Mouse (Mus musculus): ENCODE results near the gene Enthd1. TPM values are rescaled to one million over a fixed set of nuclear protein-coding genes. Genes with fewer than 3 reads are reported as not detected.
"Not testable (repeated sequence)": the region's sequence is repeated elsewhere in the genome, so short reads cannot be mapped to it uniquely, and the experiment has no call there.

The Enthd1 gene
- polyA plus RNA-seq, 1 experiment, result not detected

DNA sequence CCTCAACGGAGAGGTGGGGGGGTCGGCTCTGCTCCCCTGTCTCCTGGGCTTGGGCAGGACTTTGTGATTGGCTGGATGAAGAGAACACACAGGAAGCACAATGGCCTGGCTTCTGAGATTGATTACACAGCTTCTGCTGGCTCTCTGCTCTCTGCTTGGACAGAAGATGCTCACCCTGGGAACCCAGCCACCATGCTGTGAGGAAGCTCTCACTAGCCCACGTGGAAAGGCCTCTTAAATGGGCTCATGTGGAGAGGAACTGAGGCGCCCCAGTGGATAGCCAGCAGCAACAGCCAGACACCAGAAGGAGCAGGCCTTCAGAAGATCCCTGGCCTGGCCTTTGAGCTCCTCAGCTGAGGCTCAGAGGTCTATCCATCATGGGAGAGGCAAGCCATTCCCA, 59.9 kb downstream of the Enthd1 start:
- peaks cover 5% of the 10 kb centered on the region for H3K27me3 ChIP-seq (ENCODE audit: control insufficient read depth)
- H3K4me1 ChIP-seq (ENCODE audit: control insufficient read depth), result no peaks in the 10 kb centered on the region
- no peak overlapping the region for H3K4me3 ChIP-seq (replicated peaks)
- TF ChIP-seq TAL1 (IDR thresholded peaks at IDR 0.05; ENCODE audit: low read length) (no peak), GATA1 (IDR thresholded peaks at IDR 0.05; ENCODE audit: low read length) (no peak)
- no peaks in the 10 kb centered on the region for H3K9me3 ChIP-seq (ENCODE audit: control insufficient read depth, low read length)
- H3K36me3 ChIP-seq (ENCODE audit: control insufficient read depth), result no peaks in the 10 kb centered on the region

DNA sequence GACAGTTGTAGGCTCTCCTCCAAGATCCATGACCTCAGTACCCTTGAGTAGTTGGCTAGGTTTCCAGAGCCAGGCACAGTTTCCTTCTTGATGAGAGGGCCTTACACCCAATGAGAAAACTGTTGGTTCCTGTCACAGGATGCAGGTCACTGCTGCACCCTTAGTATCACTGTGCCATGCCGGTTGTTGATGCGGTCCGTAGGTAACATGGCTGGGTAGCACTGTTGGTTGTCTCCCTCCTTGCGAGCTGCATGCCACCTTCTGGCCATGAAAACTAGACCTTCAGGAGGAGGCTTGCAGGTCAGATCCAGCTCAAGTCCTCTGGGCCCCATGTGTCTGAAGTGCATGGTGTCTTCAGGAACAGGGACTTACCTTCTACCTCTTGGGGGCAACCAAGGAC, 61.8 kb downstream of the Enthd1 start:
- H3K9me3 ChIP-seq (ENCODE audit: control insufficient read depth, low read length); H3K36me3 ChIP-seq (ENCODE audit: control insufficient read depth); H3K27me3 ChIP-seq (ENCODE audit: control insufficient read depth); H3K4me3 ChIP-seq (replicated peaks); H3K4me1 ChIP-seq (ENCODE audit: control insufficient read depth): not testable (repeated sequence)

DNA sequence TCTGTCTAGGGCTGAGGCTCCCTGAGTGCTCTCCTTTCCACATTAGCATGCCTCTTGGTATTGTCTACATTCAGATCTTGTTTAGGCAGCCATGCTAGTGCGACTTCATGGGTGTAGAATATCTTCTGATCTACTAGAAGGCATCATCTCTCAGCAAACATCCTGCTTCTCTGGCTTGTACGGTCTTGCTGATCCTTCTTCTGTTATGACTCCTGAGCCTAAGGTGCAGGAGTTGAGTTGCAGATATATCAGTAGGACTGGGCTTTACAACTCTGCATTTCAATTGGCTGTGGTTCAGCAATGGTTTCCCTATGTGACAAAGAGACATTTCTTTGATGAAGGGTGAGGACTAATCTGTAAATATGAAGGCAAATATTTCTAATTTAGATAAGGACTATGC, 62.2 kb downstream of the Enthd1 start:
- no peak overlapping the region for H3K4me3 ChIP-seq (replicated peaks)
- TF ChIP-seq TAL1 (IDR thresholded peaks at IDR 0.05; ENCODE audit: low read length), result no peak
- no peaks in the 10 kb centered on the region for H3K4me1 ChIP-seq (ENCODE audit: control insufficient read depth)
- no peaks in the 10 kb centered on the region for H3K9me3 ChIP-seq (ENCODE audit: control insufficient read depth, low read length)
- H3K27me3 ChIP-seq (ENCODE audit: control insufficient read depth), result peaks cover 7% of the 10 kb centered on the region
- H3K36me3 ChIP-seq (ENCODE audit: control insufficient read depth), result no peaks in the 10 kb centered on the region

DNA sequence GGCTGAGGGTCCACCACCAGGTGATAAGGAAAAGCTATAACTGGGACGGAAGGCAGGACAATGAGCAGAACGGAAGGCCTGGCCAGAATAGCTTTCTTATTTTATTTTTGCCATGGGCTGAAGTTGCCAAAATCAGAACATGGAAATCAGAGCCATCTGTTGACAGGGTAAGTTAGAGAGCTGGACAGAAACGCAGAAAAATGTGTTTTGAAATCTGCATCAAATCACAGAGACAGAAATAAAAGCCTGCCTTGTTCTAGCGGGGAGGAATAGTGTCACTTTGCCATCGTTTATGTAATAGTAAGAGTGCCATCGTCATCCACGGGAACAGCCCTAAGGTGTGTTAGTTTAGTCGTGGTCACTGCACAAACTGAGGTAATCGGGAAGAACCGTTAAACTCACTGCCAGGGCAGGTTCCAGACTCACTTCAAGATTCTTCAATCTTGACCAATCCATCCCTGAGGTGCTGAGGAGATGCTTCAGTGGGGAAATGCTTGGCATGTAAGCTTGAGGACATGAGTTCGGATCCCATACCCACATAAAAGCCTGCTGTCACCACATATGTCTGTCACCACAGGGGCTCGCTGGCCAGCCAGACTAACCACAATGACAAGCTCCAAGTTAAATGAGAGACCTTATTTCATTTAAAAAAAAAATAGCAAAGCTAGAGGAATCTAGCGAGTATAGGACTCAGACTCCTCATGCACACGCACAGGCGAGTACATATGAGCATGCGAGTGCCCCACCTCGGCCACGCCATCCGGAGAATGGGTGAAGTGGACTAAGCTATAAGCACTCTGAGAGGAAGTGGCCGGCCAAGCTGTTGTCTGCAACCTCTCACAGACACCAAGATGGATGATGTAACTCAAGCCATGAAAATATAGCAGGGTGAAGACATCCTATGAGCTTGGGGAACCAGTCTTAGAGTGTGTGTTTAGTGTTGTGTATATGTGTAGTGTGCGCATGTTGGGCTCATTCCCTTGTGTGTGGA, 63.6 kb downstream of the Enthd1 start:
- H3K4me3 ChIP-seq (replicated peaks), result no peak overlapping the region
- H3K36me3 ChIP-seq (ENCODE audit: control insufficient read depth), result no peaks in the 10 kb centered on the region
- no peak for TF ChIP-seq TAL1 (IDR thresholded peaks at IDR 0.05; ENCODE audit: low read length)
- TF ChIP-seq GATA1 (IDR thresholded peaks at IDR 0.05; ENCODE audit: low read length), result no peak
- peaks cover 4% of the 10 kb centered on the region for H3K27me3 ChIP-seq (ENCODE audit: control insufficient read depth)
- H3K9me3 ChIP-seq (ENCODE audit: control insufficient read depth, low read length), result no peaks in the 10 kb centered on the region
- no peaks in the 10 kb centered on the region for H3K4me1 ChIP-seq (ENCODE audit: control insufficient read depth)

DNA sequence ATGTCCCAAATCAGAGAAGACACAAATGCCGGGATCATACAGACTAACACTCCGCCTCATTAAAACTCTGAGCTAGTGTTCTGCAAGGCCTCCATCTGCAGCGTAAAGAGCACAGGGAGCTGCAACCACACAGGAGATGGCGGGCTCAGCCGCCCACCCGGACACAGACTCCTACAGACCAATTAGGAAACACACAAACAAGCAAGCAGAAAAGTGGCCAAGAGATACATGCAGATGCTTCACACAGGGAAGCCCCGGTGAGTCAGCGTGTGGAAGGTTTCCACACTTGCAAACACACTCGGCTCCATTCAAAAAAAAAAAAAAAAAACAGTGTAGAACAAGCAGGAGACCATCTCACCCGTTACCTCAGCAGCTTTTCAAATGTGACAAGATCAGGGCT, 64.5 kb downstream of the Enthd1 start:
- Histone ChIP-seq H3K4me3 (replicated peaks) (no peak overlapping the region), H3K9me3 (ENCODE audit: control insufficient read depth, low read length) (no peaks in the 10 kb centered on the region), H3K36me3 (ENCODE audit: control insufficient read depth) (no peaks in the 10 kb centered on the region), H3K27me3 (ENCODE audit: control insufficient read depth) (peaks cover 5% of the 10 kb centered on the region), H3K4me1 (ENCODE audit: control insufficient read depth) (no peaks in the 10 kb centered on the region)
- TF ChIP-seq TAL1 (IDR thresholded peaks at IDR 0.05; ENCODE audit: low read length) (no peak), GATA1 (IDR thresholded peaks at IDR 0.05; ENCODE audit: low read length) (no peak)

DNA sequence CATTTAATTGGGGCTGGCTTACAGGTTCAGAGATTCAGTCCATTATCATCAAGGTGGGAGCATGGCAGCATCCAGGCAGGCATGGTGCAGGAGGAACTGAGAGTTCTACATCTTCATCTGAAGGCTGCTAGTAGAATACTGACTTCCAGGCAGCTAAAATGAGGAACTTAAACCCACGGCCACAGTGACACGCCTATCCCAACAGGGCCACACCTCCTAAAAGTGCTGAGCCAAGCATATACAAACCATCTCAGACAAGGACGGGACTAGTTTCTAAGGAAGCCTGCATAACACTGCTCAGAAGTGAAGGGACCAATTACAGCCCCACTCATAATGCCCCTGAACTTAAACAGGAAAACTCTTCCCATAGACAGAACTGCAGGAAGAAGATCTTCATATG, 67.2 kb downstream of the Enthd1 start:
- H3K4me3 ChIP-seq (replicated peaks); H3K36me3 ChIP-seq (ENCODE audit: control insufficient read depth); H3K4me1 ChIP-seq (ENCODE audit: control insufficient read depth); H3K27me3 ChIP-seq (ENCODE audit: control insufficient read depth); H3K9me3 ChIP-seq (ENCODE audit: control insufficient read depth, low read length): not testable (repeated sequence)

DNA sequence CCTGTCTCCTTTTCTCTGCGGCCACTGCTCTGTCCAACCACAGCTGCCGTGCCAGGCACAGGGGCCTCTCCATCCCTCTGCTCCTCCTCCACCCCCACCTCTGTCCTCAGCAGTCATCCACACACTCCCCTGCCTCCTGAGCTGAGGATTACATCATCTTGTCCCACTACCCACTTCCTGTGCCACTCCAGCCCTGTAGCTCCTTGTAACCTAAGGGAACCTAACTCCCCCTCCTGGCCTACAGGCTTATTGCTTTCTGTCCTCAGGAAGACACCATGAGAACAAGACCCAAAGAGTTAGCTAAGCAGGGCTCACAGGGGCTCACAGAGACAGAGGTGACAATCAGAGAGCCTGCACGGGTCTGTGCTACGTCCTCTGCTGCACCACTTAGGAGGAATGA, 73.5 kb downstream of the Enthd1 start:
- Histone ChIP-seq H3K4me1 (ENCODE audit: control insufficient read depth) (peaks cover 2% of the 10 kb centered on the region; the same call in 1 of the 2 replicates), H3K27me3 (ENCODE audit: control insufficient read depth) (peaks cover 6% of the 10 kb centered on the region; the same call in 1 of the 2 replicates), H3K4me3 (replicated peaks) (no peak overlapping the region), H3K36me3 (ENCODE audit: control insufficient read depth) (no peaks in the 10 kb centered on the region), H3K9me3 (ENCODE audit: control insufficient read depth, low read length) (no peaks in the 10 kb centered on the region)
- TF ChIP-seq TAL1 (IDR thresholded peaks at IDR 0.05; ENCODE audit: low read length), result no peak
- no peak for TF ChIP-seq GATA1 (IDR thresholded peaks at IDR 0.05; ENCODE audit: low read length)

DNA sequence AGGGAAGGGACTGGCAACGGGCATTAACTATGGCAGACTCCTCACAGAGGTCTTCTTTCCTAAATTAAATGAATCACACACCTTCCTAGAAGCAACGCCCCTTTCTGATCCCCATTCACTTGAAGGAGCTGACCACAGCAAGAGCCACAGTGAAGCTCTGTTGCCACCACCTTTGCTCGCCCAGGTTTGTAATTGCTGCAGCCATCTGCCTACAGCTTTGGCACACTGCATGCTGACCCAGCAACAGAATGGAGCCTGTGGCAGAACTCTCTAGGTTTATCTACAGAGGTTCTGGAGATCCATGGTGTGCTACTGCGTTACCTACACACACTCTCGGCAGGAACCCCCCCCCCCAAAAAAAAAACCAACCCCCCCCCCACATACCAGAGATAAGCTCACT, 74.8 kb downstream of the Enthd1 start:
- Histone ChIP-seq H3K4me3 (replicated peaks) (no peak overlapping the region), H3K36me3 (ENCODE audit: control insufficient read depth) (no peaks in the 10 kb centered on the region), H3K27me3 (ENCODE audit: control insufficient read depth) (peaks cover 4% of the 10 kb centered on the region; the same call in 1 of the 2 replicates), H3K4me1 (ENCODE audit: control insufficient read depth) (peaks cover 2% of the 10 kb centered on the region; the same call in 1 of the 2 replicates), H3K9me3 (ENCODE audit: control insufficient read depth, low read length) (no peaks in the 10 kb centered on the region)
- TF ChIP-seq TAL1 (IDR thresholded peaks at IDR 0.05; ENCODE audit: low read length) (no peak), GATA1 (IDR thresholded peaks at IDR 0.05; ENCODE audit: low read length) (no peak)

DNA sequence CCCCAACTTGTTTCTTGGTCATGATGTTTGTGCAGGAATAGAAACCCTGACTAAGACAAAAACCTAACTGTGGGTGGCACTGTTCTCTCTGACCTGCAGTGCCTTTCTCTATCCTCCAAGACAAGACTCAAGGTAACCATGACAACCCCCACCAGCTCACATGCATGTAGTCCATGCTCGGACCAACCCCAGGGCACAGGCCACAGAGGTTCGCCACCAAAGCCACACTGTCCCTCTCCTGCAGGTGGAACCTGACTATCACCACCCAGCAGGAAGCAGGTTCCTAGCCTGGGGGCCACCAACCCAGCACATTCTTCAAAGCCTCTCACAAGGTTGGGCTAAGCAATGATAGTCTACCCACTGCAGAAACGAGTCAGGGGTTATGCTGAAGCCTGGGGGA, 76.3 kb downstream of the Enthd1 start:
- Histone ChIP-seq H3K4me1 (ENCODE audit: control insufficient read depth) (peaks cover 2% of the 10 kb centered on the region; the same call in 1 of the 2 replicates), H3K36me3 (ENCODE audit: control insufficient read depth) (no peaks in the 10 kb centered on the region), H3K9me3 (ENCODE audit: control insufficient read depth, low read length) (no peaks in the 10 kb centered on the region), H3K27me3 (ENCODE audit: control insufficient read depth) (peaks cover 2% of the 10 kb centered on the region; the same call in 1 of the 2 replicates), H3K4me3 (replicated peaks) (no peak overlapping the region)
- TF ChIP-seq TAL1 (IDR thresholded peaks at IDR 0.05; ENCODE audit: low read length) (no peak), GATA1 (IDR thresholded peaks at IDR 0.05; ENCODE audit: low read length) (no peak)

DNA sequence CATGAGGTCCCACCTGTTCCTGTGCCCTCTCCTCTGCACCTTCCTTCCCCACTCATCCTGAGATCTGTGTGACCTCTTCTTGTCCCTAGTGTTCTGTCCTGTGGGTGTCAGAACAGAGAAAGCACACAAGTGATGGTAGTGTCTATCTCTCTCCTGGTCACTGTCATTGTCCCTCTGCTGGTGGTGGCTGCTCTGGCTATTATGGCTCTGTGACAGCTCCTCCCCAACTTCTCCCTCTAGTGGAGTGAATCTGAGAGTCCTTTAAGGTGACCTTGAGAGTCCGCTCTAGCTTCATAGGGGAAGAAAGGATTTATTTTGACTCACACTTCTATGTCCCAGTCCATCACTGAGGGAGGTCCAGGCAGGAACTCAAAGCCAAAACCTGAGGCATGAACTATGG, 79.4 kb downstream of the Enthd1 start:
- no peaks in the 10 kb centered on the region for H3K27me3 ChIP-seq (ENCODE audit: control insufficient read depth)
- H3K4me3 ChIP-seq (replicated peaks), result no peak overlapping the region
- H3K4me1 ChIP-seq (ENCODE audit: control insufficient read depth), result peaks cover 2% of the 10 kb centered on the region; the same call in 1 of the 2 replicates
- H3K9me3 ChIP-seq (ENCODE audit: control insufficient read depth, low read length), result no peaks in the 10 kb centered on the region
- TF ChIP-seq TAL1 (IDR thresholded peaks at IDR 0.05; ENCODE audit: low read length), result no peak
- no peak for TF ChIP-seq GATA1 (IDR thresholded peaks at IDR 0.05; ENCODE audit: low read length)
- H3K36me3 ChIP-seq (ENCODE audit: control insufficient read depth), result no peaks in the 10 kb centered on the region

Data from erythroblast, embryonic 14.5 days (primary cell).